Mouse (Mus musculus): Measurements from ENCODE around the gene Atp2a2. TPM values are rescaled to one million over a fixed set of nuclear protein-coding genes. Genes with fewer than 3 reads are reported as not detected.

Atp2a2 gene
- polyA plus RNA-seq, 1 experiment from 2014 or later, result 33.6 TPM

DNA sequence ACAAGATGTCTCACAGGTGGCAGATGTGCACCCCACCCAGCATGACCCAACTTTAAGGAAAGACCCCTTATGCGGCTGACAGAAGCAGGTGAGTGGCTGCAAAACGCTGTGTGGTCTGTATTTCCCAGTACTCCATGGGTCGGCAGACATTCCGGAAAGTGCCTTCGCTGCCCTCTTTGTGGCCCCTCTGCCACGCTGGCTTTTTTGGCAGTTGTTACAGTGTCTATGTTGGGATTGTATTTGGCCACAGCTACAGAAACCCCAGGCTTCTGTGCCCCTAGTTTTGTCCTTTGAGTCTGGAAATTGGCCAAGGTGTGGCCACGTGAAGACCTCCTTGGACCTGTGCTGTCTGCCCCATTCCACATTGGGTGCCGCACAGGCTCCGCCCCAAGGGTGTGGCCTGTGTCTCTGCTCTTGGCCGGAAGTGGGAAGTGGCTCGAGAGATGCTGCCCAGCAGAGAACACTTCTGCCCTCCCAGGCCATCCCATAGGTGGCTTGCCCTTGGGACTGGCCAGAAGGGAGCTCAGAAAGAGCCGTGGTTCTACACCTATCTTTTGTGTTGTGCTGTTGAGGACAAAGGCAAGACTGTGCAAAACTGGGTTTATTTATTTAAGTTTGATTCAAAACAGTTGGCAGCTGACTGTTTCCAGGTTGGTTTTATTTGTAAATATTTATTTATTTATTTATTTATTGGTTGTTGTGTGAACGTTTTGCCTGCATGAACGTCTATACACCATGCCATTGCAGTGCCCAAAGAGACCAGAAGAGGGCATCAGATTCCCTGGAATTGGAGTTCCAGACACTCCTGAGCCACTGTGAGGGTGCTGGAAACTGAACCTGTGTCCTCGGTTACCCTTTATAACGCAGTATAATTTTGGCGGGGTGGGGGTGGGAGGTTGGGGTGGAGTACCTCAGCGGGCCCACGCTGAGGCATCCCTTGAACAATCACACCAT is 92.1 kb downstream of the Atp2a2 start:
- no peaks in the 10 kb centered on the region for H3K27me3 ChIP-seq (ENCODE audit: insufficient read depth, low read length)
- WGBS, result 88% methylated on average over 19 of the region's 19 CpGs
- peaks cover 8% of the 10 kb centered on the region; the same call in 1 of the 2 replicates for H3K9me3 ChIP-seq (ENCODE audit: low read length)
- ATAC-seq (ENCODE audit: low FRiP score, low TSS enrichment), result no peak
- no peak overlapping the region for H3K9ac ChIP-seq (replicated peaks; ENCODE audit: low read length)
- peaks cover 36% of the 10 kb centered on the region for H3K36me3 ChIP-seq (ENCODE audit: insufficient read depth, low read length)
- peaks cover 4% of the 10 kb centered on the region; the same call in 1 of the 2 replicates for H3K4me1 ChIP-seq (ENCODE audit: insufficient read depth, low read length)
- no peak overlapping the region for H3K4me3 ChIP-seq (ENCODE audit: low read length)
- H3K27ac ChIP-seq (ENCODE audit: low read length), result no peak overlapping the region
- no peak overlapping the region for H3K4me2 ChIP-seq (replicated peaks; ENCODE audit: low read depth, low read length)

DNA sequence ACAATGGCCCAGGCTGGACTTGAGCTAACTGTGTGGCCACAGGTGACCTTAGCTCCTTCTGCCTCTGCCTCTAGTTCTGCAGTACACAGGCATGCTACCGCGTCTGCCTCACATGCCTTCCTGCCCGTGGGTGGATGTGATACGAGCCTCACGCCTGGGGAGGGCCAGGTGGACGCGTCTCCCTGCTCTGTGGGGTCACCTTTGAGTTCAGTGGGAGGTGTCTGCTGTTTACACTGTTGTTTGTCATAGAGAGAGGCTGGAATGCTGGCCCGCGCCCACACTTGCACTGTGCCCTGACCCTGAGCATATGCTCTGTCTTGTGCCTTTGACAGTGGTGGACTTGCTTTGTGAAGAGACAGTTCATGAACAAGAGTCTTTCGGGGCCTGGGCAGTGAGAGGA is 96.5 kb downstream of the Atp2a2 start:
- peaks cover 62% of the 10 kb centered on the region for H3K36me3 ChIP-seq (ENCODE audit: insufficient read depth, low read length)
- H3K9me3 ChIP-seq (ENCODE audit: low read length), result peaks cover 7% of the 10 kb centered on the region; the same call in 1 of the 2 replicates
- H3K4me1 ChIP-seq (ENCODE audit: insufficient read depth, low read length), result no peaks in the 10 kb centered on the region
- H3K4me3 ChIP-seq (ENCODE audit: low read length), result no peak overlapping the region
- H3K27ac ChIP-seq (ENCODE audit: low read length), result no peak overlapping the region
- no peaks in the 10 kb centered on the region for H3K27me3 ChIP-seq (ENCODE audit: insufficient read depth, low read length)
- no peak overlapping the region for H3K9ac ChIP-seq (replicated peaks; ENCODE audit: low read length)
- H3K4me2 ChIP-seq (replicated peaks; ENCODE audit: low read depth, low read length), result no peak overlapping the region
- 79% methylated on average over 10 of the region's 10 CpGs for WGBS
- ATAC-seq (ENCODE audit: low FRiP score, low TSS enrichment), result no peak

Other genes with a start within 250 kb of the Atp2a2 start
- 7.9 and 8.0 TPM in 2 replicates for gene Tctn1, start 237.8 kb downstream of the Atp2a2 start, polyA plus RNA-seq (2015; fragmentation: Nextera tagmentation; extraction: Ambion mirVana)
- gene Pptc7, start 217.9 kb downstream of the Atp2a2 start, polyA plus RNA-seq (2015; fragmentation: Nextera tagmentation; extraction: Ambion mirVana), result 8.6 TPM in 2 replicates
- 11.1 and 13.8 TPM in 2 replicates for gene Rad9b, start 148.0 kb downstream of the Atp2a2 start, polyA plus RNA-seq (2015; fragmentation: Nextera tagmentation; extraction: Ambion mirVana)
- 220 and 234 TPM in 2 replicates for gene Vps29, start 147.9 kb downstream of the Atp2a2 start, polyA plus RNA-seq (2015; fragmentation: Nextera tagmentation; extraction: Ambion mirVana)
- 72.8 and 78.0 TPM in 2 replicates for gene Gpn3, start 130.3 kb downstream of the Atp2a2 start, polyA plus RNA-seq (2015; fragmentation: Nextera tagmentation; extraction: Ambion mirVana)
- gene Fam216a, start 129.9 kb downstream of the Atp2a2 start, polyA plus RNA-seq (2015; fragmentation: Nextera tagmentation; extraction: Ambion mirVana), result 60.1 and 66.0 TPM in 2 replicates
- gene Arpc3, start 110.3 kb downstream of the Atp2a2 start, polyA plus RNA-seq (2015; fragmentation: Nextera tagmentation; extraction: Ambion mirVana), result 140 and 154 TPM in 2 replicates
- gene Anapc7, start 80.5 kb downstream of the Atp2a2 start, polyA plus RNA-seq (2015; fragmentation: Nextera tagmentation; extraction: Ambion mirVana), result 56.5 and 56.8 TPM in 2 replicates
- gene Ift81, start 112.3 kb upstream of the Atp2a2 start, polyA plus RNA-seq (2015; fragmentation: Nextera tagmentation; extraction: Ambion mirVana), result 33.3 and 39.6 TPM in 2 replicates
- 1.3 and 1.5 TPM in 2 replicates for gene P2rx7, start 141.7 kb upstream of the Atp2a2 start, polyA plus RNA-seq (2015; fragmentation: Nextera tagmentation; extraction: Ambion mirVana)
- 25.0 and 26.1 TPM in 2 replicates for gene P2rx4, start 205.3 kb upstream of the Atp2a2 start, polyA plus RNA-seq (2015; fragmentation: Nextera tagmentation; extraction: Ambion mirVana)